Mouse (Mus musculus) lung, postnatal 14 days (tissue): Measurements from ENCODE around the gene Cd200.

Experiments
- DNase-seq: peaks from one replicate; pipeline ENCODE4 v3.0.0; 2021

Gene Cd200

GRCm38 (mm10) chr16:45333678-45334375, 75.0 kb downstream of the Cd200 start:
- no peak for DNase-seq

GRCm38 (mm10) chr16:45332591-45332990, 76.3 kb downstream of the Cd200 start:
- no peak for DNase-seq
